Mouse (Mus musculus): ENCODE results near the gene Mrps34. TPM values are rescaled to one million over a fixed set of nuclear protein-coding genes. Genes with fewer than 3 reads are reported as not detected.
A peak's percentile ranks its signal among the peaks of the same experiment; 100 is the strongest.

Mrps34 gene
- polyA plus RNA-seq, 1 experiment from 2014 or later, result 85.5 TPM

DNA sequence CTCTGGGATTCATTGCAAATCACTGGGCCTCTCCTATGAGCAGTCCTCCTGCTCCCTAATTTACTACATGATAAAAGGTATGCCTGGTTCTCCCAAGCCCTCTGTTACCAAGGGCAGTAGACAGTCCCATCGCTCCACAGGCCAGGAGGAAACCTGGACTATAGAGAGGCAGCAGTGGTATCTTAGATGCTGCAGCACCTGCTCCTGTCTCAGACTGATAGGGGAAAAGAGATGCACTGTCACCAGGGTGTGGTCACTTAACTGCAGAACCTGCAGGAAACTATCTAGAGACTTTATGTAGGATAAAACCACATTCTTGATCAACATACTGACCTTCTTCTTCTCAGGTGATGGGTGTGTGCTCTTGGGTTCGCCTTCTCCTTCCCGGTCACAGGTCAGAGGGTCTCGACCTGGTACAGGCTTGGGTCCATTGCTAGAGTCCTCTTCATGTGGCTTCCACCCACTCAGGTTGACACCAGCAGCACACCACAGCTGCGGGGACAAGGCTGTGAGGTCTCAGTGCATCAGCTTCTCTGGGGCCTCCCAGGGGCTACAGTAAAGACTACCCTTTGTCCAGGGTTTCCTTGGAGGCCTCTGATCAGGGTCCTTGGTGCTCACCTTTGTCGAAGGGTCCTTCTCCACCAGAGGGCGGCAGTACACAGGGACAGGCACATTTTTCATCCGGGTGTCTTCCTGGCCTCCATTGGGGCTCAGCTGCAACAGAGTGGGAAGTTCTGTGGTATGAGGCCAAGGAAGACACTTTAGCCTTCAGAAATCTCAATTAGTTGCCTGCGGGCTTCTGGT is 8.0 kb downstream of the Mrps34 start:
- H3K36me3 ChIP-seq (ENCODE audit: control insufficient read depth, insufficient read depth, low read length), result peaks cover 100% of the 10 kb centered on the region
- no peak overlapping the region for H3K27ac ChIP-seq (ENCODE audit: low read depth, low read length)
- WGBS, result 69% methylated on average over 9 of the region's 9 CpGs
- H3K4me2 ChIP-seq (ENCODE audit: low read depth, low read length), result no peak overlapping the region
- no peak overlapping the region for H3K4me3 ChIP-seq (ENCODE audit: low read depth, low read length)
- ATAC-seq (ENCODE audit: low read depth), result no peak
- H3K9ac ChIP-seq (replicated peaks; ENCODE audit: low read depth, low read length), result no peak overlapping the region
- H3K27me3 ChIP-seq (ENCODE audit: control insufficient read depth, insufficient read depth, low read length), result no peaks in the 10 kb centered on the region
- H3K4me1 ChIP-seq (ENCODE audit: control insufficient read depth, insufficient read depth, low read length), result no peaks in the 10 kb centered on the region
- H3K9me3 ChIP-seq (ENCODE audit: control insufficient read depth, low read length), result no peaks in the 10 kb centered on the region

DNA sequence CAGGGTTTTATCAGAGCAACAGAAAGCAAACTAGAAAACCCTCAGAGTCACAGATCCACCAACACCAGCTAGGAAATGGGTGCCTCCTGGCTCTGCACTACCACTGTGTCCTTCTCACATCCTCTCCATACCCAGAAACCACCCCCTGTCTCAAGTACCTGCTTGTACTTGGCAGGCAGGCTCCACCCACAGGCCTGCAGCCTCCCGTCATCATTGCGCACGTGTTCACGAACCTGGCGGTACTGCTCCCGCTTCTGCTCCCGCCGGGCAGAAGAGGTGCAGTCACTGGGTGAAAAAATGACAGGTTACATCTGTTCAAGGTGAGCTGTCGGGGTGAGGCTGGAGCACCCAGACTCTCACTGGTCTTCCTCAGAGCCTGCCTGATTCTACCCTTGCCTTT is 8.9 kb downstream of the Mrps34 start:
- Histone ChIP-seq H3K9me3 (ENCODE audit: control insufficient read depth, low read length) (no peaks in the 10 kb centered on the region), H3K4me1 (ENCODE audit: control insufficient read depth, insufficient read depth, low read length) (no peaks in the 10 kb centered on the region), H3K4me2 (ENCODE audit: low read depth, low read length) (no peak overlapping the region), H3K27ac (ENCODE audit: low read depth, low read length) (no peak overlapping the region), H3K27me3 (ENCODE audit: control insufficient read depth, insufficient read depth, low read length) (no peaks in the 10 kb centered on the region), H3K4me3 (ENCODE audit: low read depth, low read length) (no peak overlapping the region), H3K9ac (replicated peaks; ENCODE audit: low read depth, low read length) (no peak overlapping the region), H3K36me3 (ENCODE audit: control insufficient read depth, insufficient read depth, low read length) (peaks cover 100% of the 10 kb centered on the region)
- ATAC-seq (ENCODE audit: low read depth), result no peak
- 95% methylated on average over 9 of the region's 9 CpGs for WGBS

DNA sequence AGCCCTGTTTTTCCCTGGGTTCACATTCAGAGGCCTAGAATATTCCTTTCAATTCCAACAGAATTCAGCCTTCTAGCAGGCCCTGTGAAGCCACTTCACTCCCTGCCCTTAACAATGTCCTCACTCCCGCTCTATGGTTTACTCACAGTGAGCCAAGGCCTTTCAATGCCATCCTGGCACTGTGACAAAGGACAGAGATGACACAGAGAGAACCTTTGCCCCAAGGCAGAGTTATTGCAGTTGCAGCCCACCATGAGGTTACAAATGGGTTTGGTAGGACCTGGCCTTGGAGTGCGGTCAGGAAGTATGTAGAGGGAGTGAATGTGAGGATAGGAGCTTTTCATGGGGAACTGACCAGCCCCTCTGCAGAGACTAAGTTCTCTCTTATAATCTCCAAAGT is 12.7 kb downstream of the Mrps34 start:
- WGBS, result 93% methylated on average over 2 of the region's 2 CpGs
- peaks cover 89% of the 10 kb centered on the region for H3K36me3 ChIP-seq (ENCODE audit: control insufficient read depth, insufficient read depth, low read length)
- H3K27ac ChIP-seq (ENCODE audit: low read depth, low read length), result no peak overlapping the region
- no peak overlapping the region for H3K9ac ChIP-seq (replicated peaks; ENCODE audit: low read depth, low read length)
- H3K4me3 ChIP-seq (ENCODE audit: low read depth, low read length), result no peak overlapping the region
- ATAC-seq (ENCODE audit: low read depth), result no peak
- no peaks in the 10 kb centered on the region for H3K9me3 ChIP-seq (ENCODE audit: control insufficient read depth, low read length)
- H3K27me3 ChIP-seq (ENCODE audit: control insufficient read depth, insufficient read depth, low read length), result no peaks in the 10 kb centered on the region
- no peak overlapping the region for H3K4me2 ChIP-seq (ENCODE audit: low read depth, low read length)
- no peaks in the 10 kb centered on the region for H3K4me1 ChIP-seq (ENCODE audit: control insufficient read depth, insufficient read depth, low read length)

DNA sequence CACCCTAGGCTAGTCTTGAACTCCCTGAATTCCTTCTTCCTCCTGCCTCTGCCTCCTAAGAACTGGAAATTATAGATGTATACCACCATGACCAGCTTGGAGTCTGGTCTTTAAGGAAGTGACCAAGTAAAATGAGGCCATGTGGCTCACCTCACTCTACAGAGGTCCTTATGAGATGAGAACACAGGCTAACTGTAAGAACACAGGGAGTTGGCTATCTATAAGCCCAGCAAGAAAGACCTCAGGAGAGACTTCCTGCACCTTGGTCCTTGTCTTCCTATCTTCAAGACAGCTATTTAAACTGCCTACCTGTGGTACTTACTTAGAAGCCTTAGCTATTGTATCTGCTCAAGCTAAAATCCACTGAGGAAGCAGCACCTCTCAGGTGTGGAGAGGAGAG is 19.1 kb downstream of the Mrps34 start:
- Histone ChIP-seq H3K36me3 (ENCODE audit: control insufficient read depth, insufficient read depth, low read length) (peaks cover 85% of the 10 kb centered on the region), H3K4me3 (ENCODE audit: low read depth, low read length) (no peak overlapping the region), H3K9me3 (ENCODE audit: control insufficient read depth, low read length) (no peaks in the 10 kb centered on the region), H3K27ac (ENCODE audit: low read depth, low read length) (no peak overlapping the region), H3K27me3 (ENCODE audit: control insufficient read depth, insufficient read depth, low read length) (no peaks in the 10 kb centered on the region), H3K4me2 (ENCODE audit: low read depth, low read length) (no peak overlapping the region), H3K4me1 (ENCODE audit: control insufficient read depth, insufficient read depth, low read length) (no peaks in the 10 kb centered on the region), H3K9ac (replicated peaks; ENCODE audit: low read depth, low read length) (no peak overlapping the region)
- ATAC-seq (ENCODE audit: low read depth), result no peak

DNA sequence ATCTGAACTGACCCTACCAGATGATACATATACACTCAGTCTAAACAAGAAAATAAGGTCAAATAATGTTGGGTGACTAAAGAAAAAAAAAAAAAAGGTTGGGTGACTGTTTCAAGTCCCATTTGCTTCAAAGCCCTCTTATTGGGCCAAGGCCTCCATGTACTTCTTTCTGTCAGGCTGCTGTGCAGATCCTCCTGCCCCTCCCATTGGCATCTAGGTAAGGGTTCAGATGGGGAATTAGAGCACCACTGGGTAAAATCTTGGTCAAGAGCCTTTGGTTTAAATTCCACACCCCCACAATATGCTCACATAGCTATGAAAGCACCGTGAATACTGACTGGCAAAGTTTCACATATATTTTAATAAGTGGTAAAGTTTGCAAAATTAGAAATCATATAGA is 28.3 kb downstream of the Mrps34 start:
- H3K27me3 ChIP-seq (ENCODE audit: control insufficient read depth, insufficient read depth, low read length), result no peaks in the 10 kb centered on the region
- H3K9me3 ChIP-seq (ENCODE audit: control insufficient read depth, low read length), result no peaks in the 10 kb centered on the region
- no peaks in the 10 kb centered on the region for H3K4me1 ChIP-seq (ENCODE audit: control insufficient read depth, insufficient read depth, low read length)
- H3K9ac ChIP-seq (replicated peaks; ENCODE audit: low read depth, low read length), result no peak overlapping the region
- no peak overlapping the region for H3K4me2 ChIP-seq (ENCODE audit: low read depth, low read length)
- WGBS, result 92% methylated on average over 1 of the region's 1 CpGs
- no peak overlapping the region for H3K4me3 ChIP-seq (ENCODE audit: low read depth, low read length)
- no peak overlapping the region for H3K27ac ChIP-seq (ENCODE audit: low read depth, low read length)
- no peak for ATAC-seq (ENCODE audit: low read depth)
- H3K36me3 ChIP-seq (ENCODE audit: control insufficient read depth, insufficient read depth, low read length), result peaks cover 87% of the 10 kb centered on the region

DNA sequence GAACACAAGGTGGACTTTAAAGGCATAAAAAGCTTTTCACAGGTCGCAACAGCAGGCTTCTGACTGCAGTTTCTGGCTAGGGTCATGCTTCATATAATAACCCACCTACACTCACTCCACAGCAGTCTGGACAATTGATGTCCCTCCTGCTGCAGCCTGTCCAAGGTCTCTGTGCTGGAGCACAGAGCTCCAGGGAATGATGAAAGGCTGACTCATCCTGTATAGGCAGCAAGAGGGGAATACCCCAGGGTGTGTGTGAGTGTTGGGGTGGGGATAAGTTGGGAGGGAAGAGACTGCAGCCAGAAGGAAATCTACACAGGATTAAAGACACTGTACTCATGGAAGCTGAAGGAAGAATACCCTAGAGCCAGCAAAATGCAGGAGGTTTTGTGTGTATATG is 34.6 kb downstream of the Mrps34 start:
- no peak overlapping the region for H3K9ac ChIP-seq (replicated peaks; ENCODE audit: low read depth, low read length)
- H3K4me3 ChIP-seq (ENCODE audit: low read depth, low read length), result no peak overlapping the region
- WGBS, result 90% methylated on average over 1 of the region's 1 CpGs
- H3K27ac ChIP-seq (ENCODE audit: low read depth, low read length), result no peak overlapping the region
- H3K27me3 ChIP-seq (ENCODE audit: control insufficient read depth, insufficient read depth, low read length), result no peaks in the 10 kb centered on the region
- H3K9me3 ChIP-seq (ENCODE audit: control insufficient read depth, low read length), result no peaks in the 10 kb centered on the region
- ATAC-seq (ENCODE audit: low read depth), result no peak
- H3K36me3 ChIP-seq (ENCODE audit: control insufficient read depth, insufficient read depth, low read length), result peaks cover 25% of the 10 kb centered on the region
- H3K4me2 ChIP-seq (ENCODE audit: low read depth, low read length), result no peak overlapping the region
- H3K4me1 ChIP-seq (ENCODE audit: control insufficient read depth, insufficient read depth, low read length), result peaks cover 5% of the 10 kb centered on the region; the same call in 1 of the 2 replicates

- no peak for ATAC-seq (ENCODE audit: low read depth)
- Histone ChIP-seq H3K27ac (ENCODE audit: low read depth, low read length) (no peak overlapping the region), H3K36me3 (ENCODE audit: control insufficient read depth, insufficient read depth, low read length) (0 out of 2 replicates have a peak, but pooled peaks cover 4% of the 10 kb centered on the region), H3K4me2 (ENCODE audit: low read depth, low read length) (no peak overlapping the region), H3K9ac (replicated peaks; ENCODE audit: low read depth, low read length) (no peak overlapping the region), H3K27me3 (ENCODE audit: control insufficient read depth, insufficient read depth, low read length) (no peaks in the 10 kb centered on the region), H3K4me1 (ENCODE audit: control insufficient read depth, insufficient read depth, low read length) (peaks cover 19% of the 10 kb centered on the region), H3K9me3 (ENCODE audit: control insufficient read depth, low read length) (no peaks in the 10 kb centered on the region), H3K4me3 (ENCODE audit: low read depth, low read length) (no peak overlapping the region)
- 96% methylated on average over 4 of the region's 4 CpGs for WGBS
These were observed 37.5 kb downstream of the Mrps34 start for GRCm38 (mm10) chr17:24932431-24932830.

- Histone ChIP-seq H3K36me3 (ENCODE audit: control insufficient read depth, insufficient read depth, low read length) (no peaks in the 10 kb centered on the region), H3K9ac (replicated peaks; ENCODE audit: low read depth, low read length) (no peak overlapping the region), H3K4me1 (ENCODE audit: control insufficient read depth, insufficient read depth, low read length) (peaks cover 19% of the 10 kb centered on the region), H3K9me3 (ENCODE audit: control insufficient read depth, low read length) (no peaks in the 10 kb centered on the region), H3K4me2 (ENCODE audit: low read depth, low read length) (no peak overlapping the region), H3K27ac (ENCODE audit: low read depth, low read length) (no peak overlapping the region), H3K4me3 (ENCODE audit: low read depth, low read length) (no peak overlapping the region), H3K27me3 (ENCODE audit: control insufficient read depth, insufficient read depth, low read length) (no peaks in the 10 kb centered on the region)
- ATAC-seq (ENCODE audit: low read depth), result no peak
- 71% methylated on average over 4 of the region's 4 CpGs for WGBS
These were observed 38.2 kb downstream of the Mrps34 start for GRCm38 (mm10) chr17:24933163-24933562.

DNA sequence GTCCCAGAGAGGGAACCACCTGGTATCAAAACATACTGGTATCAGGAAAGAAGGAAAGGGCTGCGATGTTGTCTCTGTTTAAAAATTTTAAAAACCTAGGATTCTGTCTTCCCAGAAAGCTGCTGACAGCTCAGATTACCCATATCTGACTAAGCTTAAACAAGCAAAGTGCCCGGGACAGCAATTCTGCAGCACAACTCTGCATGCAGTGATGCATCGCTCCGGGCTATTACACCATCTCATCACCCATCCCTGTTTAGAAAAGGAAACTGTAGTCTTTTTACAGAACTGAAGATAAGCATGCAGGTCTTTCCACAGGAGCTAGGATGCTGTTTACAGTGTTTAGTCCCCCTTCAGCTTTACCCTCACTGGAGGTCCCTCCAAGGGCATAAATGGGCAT is 40.0 kb downstream of the Mrps34 start:
- H3K4me3 ChIP-seq (ENCODE audit: low read depth, low read length), result peak overlapping the region; percentile 92; the same call in 1 of the 2 replicates
- H3K27me3 ChIP-seq (ENCODE audit: control insufficient read depth, insufficient read depth, low read length), result no peaks in the 10 kb centered on the region
- ATAC-seq (ENCODE audit: low read depth), result no peak
- no peaks in the 10 kb centered on the region for H3K36me3 ChIP-seq (ENCODE audit: control insufficient read depth, insufficient read depth, low read length)
- H3K9me3 ChIP-seq (ENCODE audit: control insufficient read depth, low read length), result no peaks in the 10 kb centered on the region
- no peak overlapping the region for H3K27ac ChIP-seq (ENCODE audit: low read depth, low read length)
- H3K4me1 ChIP-seq (ENCODE audit: control insufficient read depth, insufficient read depth, low read length), result peaks cover 19% of the 10 kb centered on the region
- H3K9ac ChIP-seq (replicated peaks; ENCODE audit: low read depth, low read length), result peak overlapping the region; percentile 82; the same call in 1 of the 2 replicates
- WGBS, result 89% methylated on average over 4 of the region's 4 CpGs
- peak overlapping the region; percentile 77; the same call in 1 of the 2 replicates for H3K4me2 ChIP-seq (ENCODE audit: low read depth, low read length)

All from neural tube, embryonic 14.5 days (tissue).